Mouse (Mus musculus): Measurements from ENCODE around the gene Babam2.

DNA sequence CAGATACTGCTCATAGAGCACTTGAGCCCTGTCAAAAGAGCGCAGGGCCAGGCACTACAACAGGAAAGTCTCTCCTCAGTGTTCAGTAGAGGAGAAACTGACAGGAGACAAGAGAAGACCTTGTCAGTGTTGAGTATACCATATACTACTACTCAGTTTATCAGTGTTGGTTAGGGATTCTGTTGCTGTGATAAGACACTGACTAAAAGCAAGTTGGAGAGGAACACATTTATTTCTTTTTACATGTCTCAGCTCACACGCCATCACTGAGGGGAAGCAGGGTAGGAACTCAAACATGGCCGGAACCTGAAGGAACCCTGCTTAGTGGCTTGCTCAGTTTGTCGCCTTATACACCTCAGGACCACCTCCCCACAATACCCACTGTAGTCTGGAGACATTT lies 64.4 kb downstream of the Babam2 start:
- TF ChIP-seq CTCF (IDR thresholded peaks at IDR 0.05; ENCODE audit: low read depth) (no peak), EP300 (IDR thresholded peaks at IDR 0.05; ENCODE audit: low read depth) (no peak)
